Mouse (Mus musculus): Measurements from ENCODE around the gene Klhl22. TPM values are rescaled to one million over a fixed set of nuclear protein-coding genes. Genes with fewer than 3 reads are reported as not detected.
A peak's percentile ranks its signal among the peaks of the same experiment; 100 is the strongest.

Gene Klhl22
- polyA plus RNA-seq, 1 experiment from 2014 or later = 68.2 TPM

DNA sequence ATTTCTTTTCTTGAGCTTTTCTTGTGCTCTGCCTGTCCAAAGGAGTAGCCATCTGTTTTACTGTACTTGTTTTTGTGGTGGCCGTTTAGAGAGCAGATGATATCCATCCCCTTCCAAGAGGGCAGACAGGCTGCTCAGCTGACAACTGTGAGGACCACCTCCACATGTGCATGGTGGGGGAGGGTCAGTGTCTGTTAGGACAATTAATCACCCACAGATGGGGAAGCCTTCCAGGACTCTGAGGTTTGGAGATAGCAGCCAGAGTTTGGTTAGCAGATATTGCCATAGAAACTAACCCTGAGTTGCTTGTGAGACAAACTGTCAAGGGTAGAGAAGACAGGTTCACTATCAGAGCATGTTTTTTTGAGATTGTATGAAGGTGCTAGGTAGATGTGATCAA, 1.7 kb downstream of the Klhl22 start:
- no peak overlapping the region for H3K4me3 ChIP-seq (ENCODE audit: low read depth, low read length)
- no peak overlapping the region for H3K27ac ChIP-seq (ENCODE audit: low read depth, low read length)
- no peaks in the 10 kb centered on the region for H3K9me3 ChIP-seq (replicated peaks; ENCODE audit: control insufficient read depth, low read length)
- H3K4me2 ChIP-seq (ENCODE audit: low read length) = no peak overlapping the region
- H3K9ac ChIP-seq (ENCODE audit: low read length) = no peak overlapping the region
- DNase-seq (ENCODE audit: low spot score) (no peak), ATAC-seq (no peak)
- peaks cover 15% of the 10 kb centered on the region for H3K36me3 ChIP-seq (ENCODE audit: control insufficient read depth, insufficient read depth, low read length)
- H3K4me1 ChIP-seq (ENCODE audit: control insufficient read depth, insufficient read depth, low read length) = peaks cover 5% of the 10 kb centered on the region; the same call in 1 of the 2 replicates
- WGBS = 74% methylated on average over 1 of the region's 1 CpGs
- H3K27me3 ChIP-seq (replicated peaks; ENCODE audit: control insufficient read depth, insufficient read depth, low read length) = no peaks in the 10 kb centered on the region

DNA sequence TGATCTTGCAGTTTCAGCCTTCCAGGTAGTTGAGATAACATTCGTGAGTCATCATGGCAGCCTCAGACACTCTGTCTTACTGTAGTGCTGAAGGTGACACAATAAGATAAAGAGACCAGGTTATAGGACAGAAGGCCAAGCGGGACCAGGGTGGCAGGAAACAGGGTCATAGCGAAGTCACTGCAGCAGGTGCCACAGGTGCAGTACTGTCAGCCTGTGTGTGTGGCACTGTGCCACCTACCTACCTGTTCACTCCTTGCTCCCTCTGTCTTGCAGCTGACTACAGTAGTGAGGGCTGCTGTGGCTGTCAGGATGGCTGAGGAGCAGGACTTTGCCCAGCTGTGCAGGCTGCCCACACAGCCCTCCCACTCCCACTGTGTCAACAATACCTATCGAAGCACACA, 4.7 kb downstream of the Klhl22 start:
- H3K9ac ChIP-seq (ENCODE audit: low read length) = no peak overlapping the region

DNA sequence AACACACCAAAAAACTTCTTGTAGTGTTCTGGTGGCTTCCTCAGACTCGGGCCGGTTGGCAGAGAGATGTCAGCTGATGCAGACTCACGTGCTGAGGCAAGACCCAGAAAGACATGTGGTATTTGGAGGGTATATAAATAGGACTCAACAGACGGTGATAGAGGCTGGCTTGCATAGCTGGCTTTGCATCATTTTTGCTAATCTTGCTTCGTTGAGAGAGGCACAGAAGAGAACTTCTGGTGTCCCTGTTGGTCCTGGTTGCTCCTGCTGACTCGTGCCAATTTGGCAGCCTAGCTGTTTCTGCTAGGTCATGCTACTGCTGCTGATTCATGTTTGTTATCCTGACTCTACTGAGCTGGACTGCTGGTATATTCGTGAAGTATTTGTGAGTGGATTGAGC, 9.4 kb downstream of the Klhl22 start:
- Histone ChIP-seq H3K9ac (ENCODE audit: low read length) (no peak overlapping the region), H3K27ac (ENCODE audit: low read depth, low read length) (no peak overlapping the region), H3K9me3 (replicated peaks; ENCODE audit: control insufficient read depth, low read length) (no peaks in the 10 kb centered on the region), H3K4me3 (ENCODE audit: low read depth, low read length) (no peak overlapping the region), H3K27me3 (replicated peaks; ENCODE audit: control insufficient read depth, insufficient read depth, low read length) (no peaks in the 10 kb centered on the region), H3K36me3 (ENCODE audit: control insufficient read depth, insufficient read depth, low read length) (peaks cover 51% of the 10 kb centered on the region), H3K4me1 (ENCODE audit: control insufficient read depth, insufficient read depth, low read length) (no peaks in the 10 kb centered on the region), H3K4me2 (ENCODE audit: low read length) (no peak overlapping the region)
- WGBS = 87% methylated on average over 7 of the region's 7 CpGs
- DNase-seq (ENCODE audit: low spot score) = no peak
- no peak for ATAC-seq

More for the DNA sequence above, 4.7 kb downstream of the Klhl22 start:
- Histone ChIP-seq H3K27me3 (replicated peaks; ENCODE audit: control insufficient read depth, insufficient read depth, low read length) (no peaks in the 10 kb centered on the region), H3K9me3 (replicated peaks; ENCODE audit: control insufficient read depth, low read length) (no peaks in the 10 kb centered on the region), H3K4me2 (ENCODE audit: low read length) (no peak overlapping the region), H3K4me3 (ENCODE audit: low read depth, low read length) (no peak overlapping the region), H3K27ac (ENCODE audit: low read depth, low read length) (no peak overlapping the region), H3K4me1 (ENCODE audit: control insufficient read depth, insufficient read depth, low read length) (peaks cover 5% of the 10 kb centered on the region; the same call in 1 of the 2 replicates), H3K36me3 (ENCODE audit: control insufficient read depth, insufficient read depth, low read length) (peaks cover 32% of the 10 kb centered on the region)
- DNase-seq (ENCODE audit: low spot score) = no peak
- ATAC-seq = no peak
- 92% methylated on average over 4 of the region's 4 CpGs for WGBS

DNA sequence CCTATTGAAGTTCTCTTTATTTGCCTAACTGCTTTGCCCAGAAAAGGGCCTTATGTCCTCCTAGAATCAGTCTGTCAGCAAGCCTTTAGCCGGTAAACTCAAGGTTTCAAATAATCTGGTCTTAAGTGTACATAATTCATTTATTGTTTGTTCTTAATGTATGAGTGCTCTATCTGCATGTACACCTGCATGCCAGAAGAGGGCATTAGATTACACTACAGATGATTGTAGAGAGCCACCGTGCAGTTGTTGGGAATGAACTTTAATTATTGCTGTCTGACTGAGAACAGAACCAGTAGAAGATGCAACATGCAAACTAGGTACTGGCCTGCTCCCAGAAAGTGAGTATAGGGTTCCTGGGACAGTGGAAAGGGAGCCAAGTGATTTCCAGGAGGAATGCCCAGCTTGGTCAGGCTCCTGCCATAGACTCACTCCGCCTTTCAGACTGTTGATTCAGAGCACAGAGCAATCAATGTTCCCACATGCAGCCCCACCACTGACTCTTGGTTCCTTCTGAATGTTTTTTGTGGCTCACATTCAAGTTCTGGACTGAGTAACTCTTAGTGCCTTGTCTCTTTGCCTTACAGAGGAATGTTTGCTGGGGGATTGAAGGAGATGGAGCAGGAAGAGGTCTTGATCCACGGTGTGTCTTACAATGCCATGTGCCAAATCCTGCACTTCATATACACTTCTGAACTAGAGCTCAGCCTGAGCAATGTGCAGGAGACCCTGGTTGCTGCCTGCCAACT, 11.9 kb downstream of the Klhl22 start:
- H3K36me3 ChIP-seq (ENCODE audit: control insufficient read depth, insufficient read depth, low read length) = peaks cover 48% of the 10 kb centered on the region
- no peaks in the 10 kb centered on the region for H3K27me3 ChIP-seq (replicated peaks; ENCODE audit: control insufficient read depth, insufficient read depth, low read length)
- no peak overlapping the region for H3K4me2 ChIP-seq (ENCODE audit: low read length)
- no peaks in the 10 kb centered on the region for H3K4me1 ChIP-seq (ENCODE audit: control insufficient read depth, insufficient read depth, low read length)
- WGBS = 86% methylated on average over 4 of the region's 4 CpGs
- DNase-seq (ENCODE audit: low spot score) = peak; percentile 23
- no peak overlapping the region for H3K9ac ChIP-seq (ENCODE audit: low read length)
- no peak overlapping the region for H3K4me3 ChIP-seq (ENCODE audit: low read depth, low read length)
- no peaks in the 10 kb centered on the region for H3K9me3 ChIP-seq (replicated peaks; ENCODE audit: control insufficient read depth, low read length)
- no peak overlapping the region for H3K27ac ChIP-seq (ENCODE audit: low read depth, low read length)
- no peak for ATAC-seq

DNA sequence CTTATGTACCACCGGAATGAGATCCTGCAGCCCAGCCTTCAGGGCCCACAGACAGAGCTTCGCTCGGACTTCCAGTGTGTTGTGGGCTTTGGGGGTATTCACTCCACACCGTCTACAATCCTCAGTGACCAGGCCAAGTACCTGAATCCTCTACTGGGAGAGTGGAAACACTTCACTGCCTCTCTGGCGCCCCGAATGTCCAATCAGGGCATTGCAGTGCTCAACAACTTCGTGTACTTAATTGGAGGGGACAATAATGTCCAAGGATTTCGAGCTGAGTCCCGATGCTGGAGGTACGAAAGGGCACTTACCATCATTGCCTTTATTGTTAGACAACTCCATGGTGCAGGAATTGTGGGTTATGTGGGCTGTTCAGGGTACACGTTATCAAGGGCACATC, 17.4 kb downstream of the Klhl22 start:
- WGBS = 65% methylated on average over 11 of the region's 11 CpGs
- DNase-seq (ENCODE audit: low spot score) (peak; percentile 27), ATAC-seq (no peak)
- H3K36me3 ChIP-seq (ENCODE audit: control insufficient read depth, insufficient read depth, low read length) = peaks cover 65% of the 10 kb centered on the region
- H3K9me3 ChIP-seq (replicated peaks; ENCODE audit: control insufficient read depth, low read length) = no peaks in the 10 kb centered on the region
- H3K4me3 ChIP-seq (ENCODE audit: low read depth, low read length) = no peak overlapping the region
- H3K4me2 ChIP-seq (ENCODE audit: low read length) = no peak overlapping the region
- no peaks in the 10 kb centered on the region for H3K4me1 ChIP-seq (ENCODE audit: control insufficient read depth, insufficient read depth, low read length)
- H3K27me3 ChIP-seq (replicated peaks; ENCODE audit: control insufficient read depth, insufficient read depth, low read length) = no peaks in the 10 kb centered on the region
- H3K27ac ChIP-seq (ENCODE audit: low read depth, low read length) = no peak overlapping the region
- no peak overlapping the region for H3K9ac ChIP-seq (ENCODE audit: low read length)

DNA sequence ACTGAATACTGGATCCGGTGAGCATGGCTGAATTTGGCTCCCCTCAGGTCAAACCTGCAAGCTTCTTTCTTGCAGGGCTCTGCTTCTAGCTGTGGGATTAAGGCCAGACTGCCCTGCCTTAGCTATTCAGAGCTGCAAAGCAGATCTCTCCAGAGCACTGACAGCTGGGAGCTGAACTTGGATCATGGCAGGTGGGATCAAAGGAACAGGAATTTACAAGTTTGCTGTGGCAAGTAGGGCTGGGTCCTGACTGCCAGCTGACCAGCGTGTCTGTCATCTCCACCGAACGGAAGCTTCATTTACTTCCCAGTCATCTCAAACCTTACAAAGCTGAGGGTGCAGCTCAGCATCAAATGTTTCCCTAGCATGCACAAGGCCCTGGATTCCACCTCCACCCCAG, 18.8 kb downstream of the Klhl22 start:
- no peak overlapping the region for H3K9ac ChIP-seq (ENCODE audit: low read length)
- H3K36me3 ChIP-seq (ENCODE audit: control insufficient read depth, insufficient read depth, low read length) = peaks cover 57% of the 10 kb centered on the region
- H3K27ac ChIP-seq (ENCODE audit: low read depth, low read length) = no peak overlapping the region

DNA sequence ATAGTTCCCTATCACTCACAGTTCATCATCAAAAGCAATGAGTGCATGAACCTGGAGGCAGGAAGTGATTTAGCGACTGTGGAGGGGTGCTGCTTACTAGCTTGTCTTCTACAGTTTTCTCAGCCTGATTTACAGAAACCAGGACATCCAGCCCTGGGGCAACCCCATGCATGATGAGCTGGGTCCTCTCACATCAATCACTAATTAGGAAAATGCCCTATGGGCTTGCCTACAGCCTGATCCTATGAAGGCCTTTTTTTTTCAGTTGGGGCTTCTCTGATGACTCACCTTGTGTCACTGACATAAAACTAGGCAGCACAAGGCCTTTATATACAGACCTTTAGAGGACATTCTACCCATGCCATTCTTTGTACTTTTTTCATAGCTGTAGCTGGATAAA, 20.3 kb downstream of the Klhl22 start:
- WGBS = 92% methylated on average over 1 of the region's 1 CpGs
- no peak for DNase-seq (ENCODE audit: low spot score)
- Histone ChIP-seq H3K27me3 (replicated peaks; ENCODE audit: control insufficient read depth, insufficient read depth, low read length) (no peaks in the 10 kb centered on the region), H3K36me3 (ENCODE audit: control insufficient read depth, insufficient read depth, low read length) (peaks cover 63% of the 10 kb centered on the region), H3K27ac (ENCODE audit: low read depth, low read length) (no peak overlapping the region), H3K4me1 (ENCODE audit: control insufficient read depth, insufficient read depth, low read length) (no peaks in the 10 kb centered on the region), H3K4me3 (ENCODE audit: low read depth, low read length) (no peak overlapping the region), H3K9ac (ENCODE audit: low read length) (no peak overlapping the region), H3K9me3 (replicated peaks; ENCODE audit: control insufficient read depth, low read length) (no peaks in the 10 kb centered on the region), H3K4me2 (ENCODE audit: low read length) (no peak overlapping the region)
- no peak for ATAC-seq

More for the DNA sequence above, 18.8 kb downstream of the Klhl22 start:
- Histone ChIP-seq H3K4me1 (ENCODE audit: control insufficient read depth, insufficient read depth, low read length) (no peaks in the 10 kb centered on the region), H3K4me2 (ENCODE audit: low read length) (no peak overlapping the region), H3K9me3 (replicated peaks; ENCODE audit: control insufficient read depth, low read length) (no peaks in the 10 kb centered on the region), H3K4me3 (ENCODE audit: low read depth, low read length) (no peak overlapping the region), H3K27me3 (replicated peaks; ENCODE audit: control insufficient read depth, insufficient read depth, low read length) (no peaks in the 10 kb centered on the region)
- no peak for ATAC-seq
- WGBS = 90% methylated on average over 4 of the region's 4 CpGs
- DNase-seq (ENCODE audit: low spot score) = no peak

DNA sequence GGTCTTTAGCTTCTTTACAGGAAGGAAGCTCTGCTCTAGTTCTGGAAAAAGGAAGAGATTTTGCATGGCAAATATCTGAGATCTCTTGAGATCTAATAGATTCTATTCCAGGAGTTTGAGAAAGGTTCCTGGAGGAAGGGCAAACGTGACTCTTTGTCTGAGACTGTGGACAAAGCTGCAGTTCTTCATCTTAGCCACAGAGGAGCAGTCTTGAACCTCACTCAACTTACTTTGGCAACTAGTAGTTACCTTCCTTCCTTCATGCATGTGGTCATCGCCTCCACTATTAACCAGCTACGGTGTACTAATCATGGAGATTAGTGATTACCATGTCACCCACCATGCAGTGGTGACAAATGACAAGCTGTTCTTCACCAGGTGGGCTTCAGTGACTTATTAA, 25.9 kb downstream of the Klhl22 start:
- Histone ChIP-seq H3K36me3 (ENCODE audit: control insufficient read depth, insufficient read depth, low read length) (peaks cover 60% of the 10 kb centered on the region), H3K27ac (ENCODE audit: low read depth, low read length) (no peak overlapping the region), H3K4me2 (ENCODE audit: low read length) (no peak overlapping the region), H3K4me1 (ENCODE audit: control insufficient read depth, insufficient read depth, low read length) (no peaks in the 10 kb centered on the region), H3K27me3 (replicated peaks; ENCODE audit: control insufficient read depth, insufficient read depth, low read length) (no peaks in the 10 kb centered on the region), H3K9ac (ENCODE audit: low read length) (no peak overlapping the region), H3K9me3 (replicated peaks; ENCODE audit: control insufficient read depth, low read length) (no peaks in the 10 kb centered on the region), H3K4me3 (ENCODE audit: low read depth, low read length) (no peak overlapping the region)
- ATAC-seq = no peak
- 64% methylated on average over 3 of the region's 3 CpGs for WGBS
- DNase-seq (ENCODE audit: low spot score) = no peak

DNA sequence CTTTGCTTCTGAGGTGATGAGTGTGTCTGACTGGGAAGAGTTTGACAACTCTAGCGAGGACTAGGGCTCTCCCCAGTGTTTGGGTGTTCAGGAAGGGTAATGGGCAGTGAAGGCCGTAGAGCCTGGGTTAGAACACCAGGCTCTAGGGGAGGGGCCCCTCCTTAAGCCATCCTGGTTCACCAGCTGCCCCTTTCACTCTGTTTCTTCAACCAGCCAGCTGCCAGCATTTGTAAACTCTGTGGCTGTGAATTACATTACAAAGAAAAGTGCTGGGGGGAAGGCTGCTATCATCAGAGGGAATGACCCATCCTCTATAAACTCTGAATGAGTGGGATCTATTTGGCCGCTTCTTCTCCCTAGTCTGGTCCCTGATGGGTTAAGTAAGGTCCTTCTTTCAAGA, 33.3 kb downstream of the Klhl22 start:
- Histone ChIP-seq H3K4me1 (ENCODE audit: control insufficient read depth, insufficient read depth, low read length) (peaks cover 2% of the 10 kb centered on the region; the same call in 1 of the 2 replicates), H3K4me2 (ENCODE audit: low read length) (no peak overlapping the region), H3K36me3 (ENCODE audit: control insufficient read depth, insufficient read depth, low read length) (peaks cover 38% of the 10 kb centered on the region), H3K27ac (ENCODE audit: low read depth, low read length) (no peak overlapping the region), H3K4me3 (ENCODE audit: low read depth, low read length) (no peak overlapping the region), H3K27me3 (replicated peaks; ENCODE audit: control insufficient read depth, insufficient read depth, low read length) (peaks cover 28% of the 10 kb centered on the region), H3K9ac (ENCODE audit: low read length) (no peak overlapping the region), H3K9me3 (replicated peaks; ENCODE audit: control insufficient read depth, low read length) (no peaks in the 10 kb centered on the region)
- ATAC-seq = no peak
- DNase-seq (ENCODE audit: low spot score) = no peak
- 62% methylated on average over 3 of the region's 3 CpGs for WGBS
